Mouse (Mus musculus): ENCODE results near the gene Auts2. TPM values are rescaled to one million over a fixed set of nuclear protein-coding genes. Genes with fewer than 3 reads are reported as not detected.

Auts2 gene
- polyA plus RNA-seq, 1 experiment from 2014 or later = 29.4 TPM

DNA sequence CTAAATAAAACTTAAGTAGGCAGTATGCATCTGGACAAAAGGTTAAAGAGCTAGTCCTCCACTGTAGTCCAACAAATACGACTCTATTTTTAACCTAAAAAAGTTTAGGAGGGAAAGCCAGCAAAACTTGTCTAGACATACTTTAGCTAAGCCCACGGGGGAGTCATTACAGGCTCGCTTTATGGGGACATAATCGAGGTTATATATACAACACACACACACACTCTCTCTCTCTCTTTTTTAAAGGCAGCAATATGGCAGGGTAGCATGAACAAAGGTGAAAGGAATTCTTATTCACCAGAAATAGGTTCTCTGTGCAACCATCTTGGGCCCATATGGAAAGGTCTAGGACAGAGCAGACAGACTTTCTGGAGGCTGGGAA, 911.2 kb downstream of the Auts2 start:
- no peak overlapping the region for H3K4me2 ChIP-seq (ENCODE audit: low read depth, low read length)
- DNase-seq (ENCODE audit: low spot score) = no peak
- H3K36me3 ChIP-seq (ENCODE audit: control insufficient read depth, insufficient read depth, low read length) = no peaks in the 10 kb centered on the region
- H3K9me3 ChIP-seq (ENCODE audit: control insufficient read depth, low read length) = no peaks in the 10 kb centered on the region
- no peak overlapping the region for H3K4me3 ChIP-seq (ENCODE audit: low read depth, low read length)
- no peak overlapping the region for H3K9ac ChIP-seq (ENCODE audit: low read depth, low read length)
- no peak for ATAC-seq (ENCODE audit: low read depth)
- H3K27ac ChIP-seq (replicated peaks; ENCODE audit: low read depth, low read length) = peak overlapping the region; percentile 11; the same call in 1 of the 2 replicates
- peaks cover 22% of the 10 kb centered on the region for H3K4me1 ChIP-seq (ENCODE audit: control insufficient read depth, insufficient read depth, low read length)
- WGBS = 18% methylated on average over 4 of the region's 4 CpGs
- H3K27me3 ChIP-seq (replicated peaks; ENCODE audit: control insufficient read depth, insufficient read depth, low read length) = no peaks in the 10 kb centered on the region

DNA sequence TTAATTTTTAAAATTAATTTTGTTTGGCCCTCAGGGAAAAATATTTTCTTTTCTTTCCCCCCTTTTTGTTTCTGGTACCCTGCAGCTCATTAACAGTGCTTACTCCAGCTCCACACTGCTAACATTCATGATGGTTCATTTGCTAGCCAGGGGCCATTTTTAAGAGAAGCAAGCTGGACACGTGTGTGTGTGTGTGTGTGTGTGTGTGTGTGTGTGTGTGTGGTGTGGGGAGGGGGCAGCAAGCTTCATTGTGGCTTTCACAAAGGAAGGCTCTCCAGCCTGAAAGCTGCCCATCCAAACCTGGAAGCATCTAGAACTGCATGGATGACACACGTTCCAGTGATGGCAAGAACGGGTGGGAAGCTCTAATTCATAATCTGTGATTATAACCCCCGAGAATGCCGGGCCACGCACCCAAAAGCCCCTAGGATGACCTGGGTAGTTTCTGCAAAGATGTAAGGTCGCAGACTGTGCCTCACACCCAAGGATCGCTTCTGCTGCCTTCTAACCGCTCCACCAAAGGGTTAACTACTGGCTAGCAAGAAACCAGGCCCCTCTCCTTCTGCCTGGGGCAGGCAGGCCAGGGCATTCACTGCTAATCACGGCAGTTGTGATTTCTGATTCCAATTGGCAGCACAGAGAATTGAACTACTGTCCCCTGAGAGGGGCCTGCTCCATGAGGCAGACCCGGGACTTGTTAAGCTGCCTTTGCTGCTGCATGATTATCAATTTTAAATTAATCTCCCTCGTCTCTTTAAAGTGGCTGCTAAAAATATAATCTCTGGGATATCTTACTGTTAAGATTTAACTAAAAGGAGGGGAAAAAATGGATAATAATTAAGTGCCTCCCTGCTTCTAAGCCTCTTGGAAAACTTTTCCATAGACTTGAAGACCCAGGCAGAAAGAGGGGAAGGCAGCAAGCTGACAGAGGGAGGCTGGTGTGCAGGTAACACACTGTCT, 911.8 kb downstream of the Auts2 start:
- DNase-seq (ENCODE audit: low spot score) (peak; percentile 55), ATAC-seq (ENCODE audit: low read depth) (no peak)
- peaks cover 22% of the 10 kb centered on the region for H3K4me1 ChIP-seq (ENCODE audit: control insufficient read depth, insufficient read depth, low read length)
- no peak overlapping the region for H3K9ac ChIP-seq (ENCODE audit: low read depth, low read length)
- no peak overlapping the region for H3K4me3 ChIP-seq (ENCODE audit: low read depth, low read length)
- H3K27ac ChIP-seq (replicated peaks; ENCODE audit: low read depth, low read length) = peak overlapping the region; percentile 22; the same call in 1 of the 2 replicates
- 14% methylated on average over 12 of the region's 12 CpGs for WGBS
- H3K9me3 ChIP-seq (ENCODE audit: control insufficient read depth, low read length) = no peaks in the 10 kb centered on the region
- H3K4me2 ChIP-seq (ENCODE audit: low read depth, low read length) = 0 out of 2 replicates have a peak overlapping the region, but pooled peaks have one; percentile 10
- H3K36me3 ChIP-seq (ENCODE audit: control insufficient read depth, insufficient read depth, low read length) = no peaks in the 10 kb centered on the region
- no peaks in the 10 kb centered on the region for H3K27me3 ChIP-seq (replicated peaks; ENCODE audit: control insufficient read depth, insufficient read depth, low read length)

DNA sequence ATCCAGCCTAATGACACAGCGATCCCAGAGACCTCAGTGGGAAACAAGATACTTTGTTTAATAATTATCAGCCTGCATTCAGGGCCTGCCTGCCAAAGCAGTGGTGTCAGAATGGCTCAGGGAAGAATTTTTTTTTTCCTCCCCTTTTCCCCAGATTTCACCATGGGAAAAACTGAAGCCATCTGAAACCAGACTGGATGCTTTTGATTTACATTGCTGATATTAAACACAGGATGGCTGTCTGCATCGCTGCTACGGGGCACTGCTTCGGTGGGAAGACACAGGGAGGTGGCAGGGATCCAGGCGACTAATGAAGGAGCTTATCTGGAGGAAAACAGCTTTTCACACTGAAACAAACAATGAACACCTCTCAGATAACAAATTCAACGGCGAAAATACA, 912.6 kb downstream of the Auts2 start:
- no peak overlapping the region for H3K9ac ChIP-seq (ENCODE audit: low read depth, low read length)
- no peak overlapping the region for H3K4me3 ChIP-seq (ENCODE audit: low read depth, low read length)
- H3K27ac ChIP-seq (replicated peaks; ENCODE audit: low read depth, low read length) = no peak overlapping the region
- WGBS = 15% methylated on average over 7 of the region's 7 CpGs
- 0 out of 2 replicates have a peak overlapping the region, but pooled peaks have one; percentile 10 for H3K4me2 ChIP-seq (ENCODE audit: low read depth, low read length)
- H3K27me3 ChIP-seq (replicated peaks; ENCODE audit: control insufficient read depth, insufficient read depth, low read length) = no peaks in the 10 kb centered on the region
- peak; percentile 71 for DNase-seq (ENCODE audit: low spot score)
- peak; percentile 62 for ATAC-seq (ENCODE audit: low read depth)
- peaks cover 22% of the 10 kb centered on the region for H3K4me1 ChIP-seq (ENCODE audit: control insufficient read depth, insufficient read depth, low read length)
- no peaks in the 10 kb centered on the region for H3K36me3 ChIP-seq (ENCODE audit: control insufficient read depth, insufficient read depth, low read length)
- H3K9me3 ChIP-seq (ENCODE audit: control insufficient read depth, low read length) = no peaks in the 10 kb centered on the region

DNA sequence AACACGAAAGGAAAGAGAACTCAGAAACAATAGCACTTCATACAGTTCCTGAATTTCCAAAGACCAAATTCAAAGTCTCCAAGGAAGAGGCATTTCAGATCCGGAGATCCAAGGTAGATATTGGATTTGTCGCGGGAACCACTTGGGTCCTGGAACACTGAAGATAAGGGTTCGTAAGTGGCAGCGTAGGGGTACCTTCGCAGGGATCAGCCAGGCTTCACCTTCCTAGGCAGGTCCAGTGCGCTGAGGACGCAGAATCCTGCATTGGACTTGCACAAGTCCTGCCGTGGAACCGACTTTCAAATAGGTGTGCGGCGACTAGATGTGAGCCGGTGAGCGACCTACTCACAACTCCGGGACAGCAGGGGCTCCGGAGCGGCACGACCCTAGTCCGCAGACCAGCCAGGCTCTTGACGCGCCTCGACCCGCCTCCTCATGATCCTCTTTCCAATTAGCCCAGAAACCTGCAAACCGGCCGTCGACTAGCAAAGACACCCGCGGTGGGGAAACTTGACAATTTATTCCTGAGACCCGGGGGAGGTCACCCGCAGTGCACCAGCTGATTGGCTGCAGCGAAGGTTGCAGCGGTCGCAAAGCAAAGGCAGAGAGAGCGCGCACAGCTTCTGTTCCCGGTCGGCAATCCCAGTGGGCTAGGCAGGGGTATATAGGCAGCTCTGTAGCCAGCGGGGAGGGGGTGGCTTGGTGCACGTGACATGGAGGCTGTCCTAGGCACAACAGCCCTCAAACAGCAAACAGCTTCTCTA, 926.8 kb downstream of the Auts2 start:
- Histone ChIP-seq H3K9me3 (ENCODE audit: control insufficient read depth, low read length) (no peaks in the 10 kb centered on the region), H3K4me1 (ENCODE audit: control insufficient read depth, insufficient read depth, low read length) (0 out of 2 replicates have a peak, but pooled peaks cover 4% of the 10 kb centered on the region), H3K36me3 (ENCODE audit: control insufficient read depth, insufficient read depth, low read length) (no peaks in the 10 kb centered on the region), H3K4me2 (ENCODE audit: low read depth, low read length) (peak overlapping the region; percentile 68), H3K9ac (ENCODE audit: low read depth, low read length) (peak overlapping the region; percentile 46), H3K4me3 (ENCODE audit: low read depth, low read length) (peak overlapping the region; percentile 33), H3K27ac (replicated peaks; ENCODE audit: low read depth, low read length) (no peak overlapping the region), H3K27me3 (replicated peaks; ENCODE audit: control insufficient read depth, insufficient read depth, low read length) (0 out of 2 replicates have a peak, but pooled peaks cover 7% of the 10 kb centered on the region)
- ATAC-seq (ENCODE audit: low read depth) (peak; percentile 80), DNase-seq (ENCODE audit: low spot score) (peak; percentile 55)
- WGBS = 4% methylated on average over 35 of the region's 40 CpGs

DNA sequence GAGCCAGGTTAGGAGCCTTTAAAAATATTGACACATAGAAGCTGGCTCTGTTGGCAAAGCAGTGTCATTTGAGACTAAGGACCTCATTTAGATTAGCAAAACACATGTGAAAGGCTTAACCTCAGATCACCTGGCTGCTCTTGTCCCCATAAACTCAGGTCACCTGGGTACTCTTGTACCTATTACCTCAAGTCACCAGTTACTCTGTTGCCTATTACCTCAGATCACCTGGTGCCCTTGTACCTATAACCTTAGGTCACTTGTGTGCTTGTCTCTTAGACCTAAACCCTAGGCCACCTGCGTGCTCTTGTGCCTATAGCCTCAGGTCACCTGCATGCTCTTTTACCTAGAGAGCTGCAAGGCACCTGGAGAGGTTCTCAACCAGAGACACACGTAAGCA, 928.9 kb downstream of the Auts2 start:
- ATAC-seq (ENCODE audit: low read depth) = no peak
- no peak overlapping the region for H3K27ac ChIP-seq (replicated peaks; ENCODE audit: low read depth, low read length)
- H3K4me1 ChIP-seq (ENCODE audit: control insufficient read depth, insufficient read depth, low read length) = peaks cover 10% of the 10 kb centered on the region; the same call in 1 of the 2 replicates
- 89% methylated on average over 2 of the region's 2 CpGs for whole genome bisulfite sequencing
- no peaks in the 10 kb centered on the region for H3K9me3 ChIP-seq (ENCODE audit: control insufficient read depth, low read length)
- DNase-seq (ENCODE audit: low spot score) = no peak
- 0 out of 2 replicates have a peak, but pooled peaks cover 7% of the 10 kb centered on the region for H3K27me3 ChIP-seq (replicated peaks; ENCODE audit: control insufficient read depth, insufficient read depth, low read length)
- 0 out of 2 replicates have a peak overlapping the region, but pooled peaks have one; percentile 7 for H3K4me2 ChIP-seq (ENCODE audit: low read depth, low read length)
- no peak overlapping the region for H3K4me3 ChIP-seq (ENCODE audit: low read depth, low read length)
- no peak overlapping the region for H3K9ac ChIP-seq (ENCODE audit: low read depth, low read length)
- no peaks in the 10 kb centered on the region for H3K36me3 ChIP-seq (ENCODE audit: control insufficient read depth, insufficient read depth, low read length)

DNA sequence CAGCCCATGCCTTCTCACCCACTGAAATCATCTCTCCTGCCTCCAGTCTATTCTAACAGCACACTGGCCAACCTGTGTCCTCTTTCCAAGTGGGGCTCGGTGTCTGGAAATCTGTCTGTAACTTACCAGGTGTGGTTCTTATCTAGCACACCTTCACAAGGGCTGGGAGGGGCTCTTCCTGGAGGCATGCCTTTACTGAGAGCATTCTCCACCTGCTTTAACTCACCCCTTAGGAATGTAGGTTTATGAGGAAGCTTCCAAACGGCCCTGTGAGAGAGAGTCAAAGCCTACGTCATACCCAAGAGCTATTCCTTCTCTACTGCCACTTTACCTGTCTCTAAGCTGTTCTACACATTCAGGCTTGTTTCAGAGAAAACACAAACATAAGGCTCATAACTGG, 929.8 kb downstream of the Auts2 start:
- Histone ChIP-seq H3K9me3 (ENCODE audit: control insufficient read depth, low read length) (no peaks in the 10 kb centered on the region), H3K9ac (ENCODE audit: low read depth, low read length) (no peak overlapping the region), H3K27ac (replicated peaks; ENCODE audit: low read depth, low read length) (no peak overlapping the region), H3K27me3 (replicated peaks; ENCODE audit: control insufficient read depth, insufficient read depth, low read length) (0 out of 2 replicates have a peak, but pooled peaks cover 7% of the 10 kb centered on the region), H3K4me1 (ENCODE audit: control insufficient read depth, insufficient read depth, low read length) (peaks cover 10% of the 10 kb centered on the region; the same call in 1 of the 2 replicates), H3K4me3 (ENCODE audit: low read depth, low read length) (no peak overlapping the region), H3K36me3 (ENCODE audit: control insufficient read depth, insufficient read depth, low read length) (no peaks in the 10 kb centered on the region), H3K4me2 (ENCODE audit: low read depth, low read length) (no peak overlapping the region)
- WGBS = 71% methylated on average over 3 of the region's 3 CpGs
- ATAC-seq (ENCODE audit: low read depth) (no peak), DNase-seq (ENCODE audit: low spot score) (peak; percentile 69)

DNA sequence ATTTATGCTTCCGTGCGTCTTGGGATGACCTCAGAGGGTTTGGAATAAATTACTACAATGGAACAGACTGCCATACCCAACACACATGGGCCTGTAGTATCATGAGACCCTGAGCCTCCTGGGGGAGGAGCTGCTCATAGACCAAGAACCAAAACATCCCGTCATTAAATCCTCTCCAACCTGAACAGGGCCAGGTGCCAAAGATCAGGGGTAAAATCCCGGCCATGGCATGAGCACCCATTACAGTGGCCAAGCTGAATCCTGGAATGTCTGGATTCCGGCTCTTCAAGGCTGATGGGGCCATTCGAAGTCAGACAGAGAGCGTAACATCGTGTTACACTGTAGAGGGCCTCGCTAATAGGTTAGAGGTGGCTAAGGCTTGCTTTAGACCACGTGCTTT, 932.4 kb downstream of the Auts2 start:
- Histone ChIP-seq H3K27ac (replicated peaks; ENCODE audit: low read depth, low read length) (no peak overlapping the region), H3K4me1 (ENCODE audit: control insufficient read depth, insufficient read depth, low read length) (peaks cover 6% of the 10 kb centered on the region; the same call in 1 of the 2 replicates), H3K4me3 (ENCODE audit: low read depth, low read length) (no peak overlapping the region), H3K4me2 (ENCODE audit: low read depth, low read length) (no peak overlapping the region), H3K9me3 (ENCODE audit: control insufficient read depth, low read length) (no peaks in the 10 kb centered on the region), H3K9ac (ENCODE audit: low read depth, low read length) (no peak overlapping the region), H3K36me3 (ENCODE audit: control insufficient read depth, insufficient read depth, low read length) (no peaks in the 10 kb centered on the region), H3K27me3 (replicated peaks; ENCODE audit: control insufficient read depth, insufficient read depth, low read length) (no peaks in the 10 kb centered on the region)
- no peak for ATAC-seq (ENCODE audit: low read depth)
- DNase-seq (ENCODE audit: low spot score) = no peak
- 66% methylated on average over 10 of the region's 10 CpGs for WGBS

DNA sequence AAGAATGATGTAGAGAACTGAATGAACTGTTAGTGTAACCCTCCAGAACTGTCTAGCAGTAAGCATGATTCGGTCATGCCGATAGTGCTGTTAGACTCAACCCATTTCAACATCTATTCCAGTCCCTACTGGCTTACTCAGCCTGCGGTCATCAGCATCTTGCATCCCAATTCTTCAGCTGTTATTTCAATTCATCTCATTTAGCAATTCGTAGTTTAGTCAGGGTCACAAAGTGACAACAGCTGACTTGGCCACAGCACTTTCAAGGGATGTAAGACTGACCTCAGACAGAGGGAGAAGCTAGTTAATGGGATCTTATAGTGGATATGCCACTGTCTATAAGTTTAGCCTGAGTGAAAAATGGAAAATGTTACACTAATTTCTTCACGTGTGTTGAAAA, 936.4 kb downstream of the Auts2 start:
- no peak overlapping the region for H3K27ac ChIP-seq (replicated peaks; ENCODE audit: low read depth, low read length)

More for the DNA sequence above, 936.4 kb downstream of the Auts2 start:
- ATAC-seq (ENCODE audit: low read depth) (no peak), DNase-seq (ENCODE audit: low spot score) (no peak)
- 82% methylated on average over 5 of the region's 5 CpGs for WGBS
- H3K4me1 ChIP-seq (ENCODE audit: control insufficient read depth, insufficient read depth, low read length) = peaks cover 8% of the 10 kb centered on the region; the same call in 1 of the 2 replicates
- no peaks in the 10 kb centered on the region for H3K27me3 ChIP-seq (replicated peaks; ENCODE audit: control insufficient read depth, insufficient read depth, low read length)
- no peak overlapping the region for H3K9ac ChIP-seq (ENCODE audit: low read depth, low read length)
- H3K4me3 ChIP-seq (ENCODE audit: low read depth, low read length) = no peak overlapping the region
- no peaks in the 10 kb centered on the region for H3K9me3 ChIP-seq (ENCODE audit: control insufficient read depth, low read length)
- no peaks in the 10 kb centered on the region for H3K36me3 ChIP-seq (ENCODE audit: control insufficient read depth, insufficient read depth, low read length)
- H3K4me2 ChIP-seq (ENCODE audit: low read depth, low read length) = no peak overlapping the region
